Mouse (Mus musculus) adrenal gland, adult 2 months (tissue): ENCODE measurements around the gene Ttc24. TPM values are rescaled to one million over a fixed set of nuclear protein-coding genes. Genes with fewer than 3 reads are reported as not detected.
A peak's percentile ranks its signal among the peaks of the same experiment; 100 is the strongest.

ENCODE experiments used
- DNase-seq: peaks from one replicate; pipeline ENCODE4 v3.0.0; 2021
- polyA plus RNA-seq: library from polyadenylated mRNA; depleted of rRNA; stranded (reverse); fragments of >200 nt; gene quantifications from 2 replicates; pipeline ENCODE4 v1.2.3, GENCODE M21; 2012
- total RNA-seq, 2 experiments: library from RNA; stranded (reverse); gene quantifications; 2 replicates each; pipeline ENCODE4 v1.2.3; 2021

Ttc24 gene
- total and polyA plus RNA-seq, 3 experiments, result not detected

- DNase-seq, result no peak
Observed at GRCm38 (mm10) chr3:88077441-88077840, 663 bp downstream of the Ttc24 start.

GRCm38 (mm10) chr3:88074766-88075165, 3.3 kb downstream of the Ttc24 start:
- no peak for DNase-seq

GRCm38 (mm10) chr3:88074351-88074750, 3.8 kb downstream of the Ttc24 start:
- no peak for DNase-seq

GRCm38 (mm10) chr3:88073631-88074030, 4.5 kb downstream of the Ttc24 start:
- no peak for DNase-seq

- DNase-seq, result peak; percentile 87
Observed at GRCm38 (mm10) chr3:88071783-88072182, 6.3 kb downstream of the Ttc24 start.

GRCm38 (mm10) chr3:88068386-88068785, 9.7 kb downstream of the Ttc24 start:
- no peak for DNase-seq

GRCm38 (mm10) chr3:88057902-88058696, 20.0 kb downstream of the Ttc24 start, which contains the start of gene Naxe:
TSS of gene Naxe (minus strand) at chr3:88058495.
- DNase-seq, result peak; percentile 92

- no peak for DNase-seq
Observed at GRCm38 (mm10) chr3:88057030-88057429, 21.1 kb downstream of the Ttc24 start.

GRCm38 (mm10) chr3:88049532-88049931, 28.6 kb downstream of the Ttc24 start:
- no peak for DNase-seq

- peak; percentile 91 for DNase-seq
Observed at GRCm38 (mm10) chr3:88042661-88043421, 35.3 kb downstream of the Ttc24 start, which contains the start of gene Gpatch4. TSS of gene Gpatch4 (plus strand) at chr3:88043108.

GRCm38 (mm10) chr3:88035561-88036293, 42.4 kb downstream of the Ttc24 start:
- no peak for DNase-seq

GRCm38 (mm10) chr3:88033506-88033905, 44.6 kb downstream of the Ttc24 start:
- no peak for DNase-seq

GRCm38 (mm10) chr3:88030608-88031395, 47.3 kb downstream of the Ttc24 start:
- DNase-seq, result peak; percentile 67

GRCm38 (mm10) chr3:88027434-88028186, 50.5 kb downstream of the Ttc24 start, which contains the start of gene Hapln2:
TSS of gene Hapln2 (minus strand) at chr3:88027583.
- DNase-seq, result no peak

GRCm38 (mm10) chr3:88026823-88027222, 51.3 kb downstream of the Ttc24 start:
- DNase-seq, result no peak

- DNase-seq, result no peak
Observed at GRCm38 (mm10) chr3:88023192-88024074, 54.7 kb downstream of the Ttc24 start.

GRCm38 (mm10) chr3:88022322-88023191, 55.5 kb downstream of the Ttc24 start:
- peak; percentile 98 for DNase-seq
